Mouse (Mus musculus): ENCODE measurements around the gene Crybg1. TPM values are rescaled to one million over a fixed set of nuclear protein-coding genes. Genes with fewer than 3 reads are reported as not detected.
"Not testable (repeated sequence)": the region's sequence is repeated elsewhere in the genome, so short reads cannot be mapped to it uniquely, and the experiment has no call there.

Crybg1 gene
- total RNA-seq, 2 experiments from 2014 or later = 3.0 to 3.7 TPM

- DNase-seq = no peak
These were observed 183.7 kb downstream of the Crybg1 start for GRCm38 (mm10) chr10:43964943-43965342.

- DNase-seq = peak; percentile 41 to 68
These were observed 194.7 kb downstream of the Crybg1 start for GRCm38 (mm10) chr10:43953942-43954341.

- no peak for DNase-seq
These were observed 203.2 kb downstream of the Crybg1 start for GRCm38 (mm10) chr10:43945435-43945834.

- no peak for DNase-seq
These were observed 204.9 kb downstream of the Crybg1 start for GRCm38 (mm10) chr10:43943736-43944135.

GRCm38 (mm10) chr10:43939136-43939662 is 209.5 kb downstream of the Crybg1 start:
- no peak for DNase-seq

- DNase-seq = no peak
These were observed 220.1 kb downstream of the Crybg1 start for GRCm38 (mm10) chr10:43928596-43928995.

- DNase-seq = no peak
These were observed 220.9 kb downstream of the Crybg1 start for GRCm38 (mm10) chr10:43927736-43928135.

- DNase-seq = not testable (repeated sequence)
These were observed 222.9 kb downstream of the Crybg1 start for GRCm38 (mm10) chr10:43925776-43926175.

- no peak for DNase-seq
These were observed 225.6 kb downstream of the Crybg1 start for GRCm38 (mm10) chr10:43923096-43923495.

- DNase-seq = peak; percentile 60 to 89
These were observed 229.7 kb downstream of the Crybg1 start for GRCm38 (mm10) chr10:43918696-43919608.

GRCm38 (mm10) chr10:43916737-43917136 is 231.9 kb downstream of the Crybg1 start:
- no peak for DNase-seq

GRCm38 (mm10) chr10:43916181-43916580 is 232.5 kb downstream of the Crybg1 start:
- no peak for DNase-seq

GRCm38 (mm10) chr10:43912236-43912635 is 236.4 kb downstream of the Crybg1 start:
- no peak for DNase-seq

GRCm38 (mm10) chr10:43910873-43911142 is 237.8 kb downstream of the Crybg1 start:
- DNase-seq = no peak

GRCm38 (mm10) chr10:43910032-43910872 is 238.4 kb downstream of the Crybg1 start:
- no peak for DNase-seq

- no peak for DNase-seq
These were observed 244.1 kb downstream of the Crybg1 start for GRCm38 (mm10) chr10:43904569-43904968.

- peak; percentile 96 for DNase-seq
These were observed 247.0 kb downstream of the Crybg1 start, which contains the start of the genes Qrsl1 and Rtn4ip1 for GRCm38 (mm10) chr10:43901578-43902194. Gene Qrsl1, minus strand, starts transcription at chr10:43901745. Gene Rtn4ip1, plus strand, starts transcription at chr10:43901807.

GRCm38 (mm10) chr10:43900883-43901570 is 247.6 kb downstream of the Crybg1 start:
- DNase-seq = peak in 1 of 2 experiments; percentile 10
